Mouse (Mus musculus): ENCODE measurements at regions not wholly inside any gene's neighbourhood (a gene's known extent, or its start where the extent isn't known, plus 50 kb on each side); places are given as distances from the start of the nearest gene placed in this dataset.
"Not testable (repeated sequence)": the region's sequence is repeated elsewhere in the genome, so short reads cannot be mapped to it uniquely, and the experiment has no call there.

DNA sequence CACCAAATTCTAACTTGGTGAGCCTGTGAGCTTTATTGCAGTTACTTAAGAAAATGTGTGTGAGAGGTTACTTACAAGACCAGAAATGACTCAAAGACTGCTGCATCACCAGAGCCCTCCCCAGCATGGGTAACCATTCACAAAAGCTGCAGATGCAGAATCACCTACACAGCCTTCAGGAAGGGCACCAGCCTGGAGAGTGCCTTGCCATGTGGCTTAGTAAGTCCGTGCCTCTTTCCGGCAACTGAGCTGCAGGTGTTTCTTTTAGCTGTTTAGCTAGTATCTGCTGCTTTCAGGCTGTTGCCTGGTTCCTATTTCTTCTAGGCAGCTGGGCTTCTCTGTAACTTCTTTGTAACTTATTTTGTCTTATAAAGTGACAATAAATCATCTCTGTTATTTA is 213.2 kb upstream of the Stxbp6 start:
- no peak overlapping the region for H3K27ac ChIP-seq
- DNase-seq (ENCODE audit: low spot score): no peak
- 61% methylated on average over 2 of the region's 2 CpGs for WGBS

GRCm38 (mm10) chr12:45256309-45256708 is 181.8 kb upstream of the Stxbp6 start:
- H3K9me3 ChIP-seq: no peaks in the 10 kb centered on the region
- no peak overlapping the region for H3K4me3 ChIP-seq
- H3K36me3 ChIP-seq: no peaks in the 10 kb centered on the region
- H3K4me1 ChIP-seq: no peaks in the 10 kb centered on the region
- no peaks in the 10 kb centered on the region for H3K27me3 ChIP-seq (ENCODE audit: insufficient read depth, poor library complexity, severe bottlenecking)
- DNase-seq (ENCODE audit: low spot score): peak; percentile 69
- 86% methylated on average over 5 of the region's 5 CpGs for WGBS
- no peak overlapping the region for H3K27ac ChIP-seq

More for the DNA sequence above, 213.2 kb upstream of the Stxbp6 start:
- no peak overlapping the region for H3K4me3 ChIP-seq
- H3K4me1 ChIP-seq: no peaks in the 10 kb centered on the region
- no peaks in the 10 kb centered on the region for H3K27me3 ChIP-seq (ENCODE audit: insufficient read depth, poor library complexity, severe bottlenecking)
- H3K9me3 ChIP-seq: no peaks in the 10 kb centered on the region
- H3K36me3 ChIP-seq: no peaks in the 10 kb centered on the region

DNA sequence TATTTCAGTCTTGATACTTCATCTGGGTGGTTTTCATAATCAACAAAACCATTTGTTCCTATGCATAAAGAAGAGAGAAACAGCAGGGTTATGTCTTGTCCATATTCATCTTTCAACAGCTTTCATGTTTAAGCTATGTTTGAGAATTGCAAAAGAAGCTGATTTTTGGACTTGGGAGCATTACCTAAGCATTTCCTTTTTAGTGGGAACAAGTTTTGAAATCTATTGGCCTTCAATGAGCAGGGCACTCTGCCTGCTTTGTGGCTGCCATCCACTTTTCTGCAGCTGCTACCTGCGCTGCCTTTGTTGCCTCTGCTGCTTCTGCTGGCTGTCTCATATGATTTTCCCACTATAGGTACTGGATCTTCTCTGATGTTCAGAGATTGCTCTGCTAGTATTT is 136.6 kb upstream of the Stxbp6 start:
- Histone ChIP-seq H3K4me1 (no peaks in the 10 kb centered on the region), H3K4me3 (no peak overlapping the region), H3K9me3 (no peaks in the 10 kb centered on the region), H3K27me3 (ENCODE audit: insufficient read depth, poor library complexity, severe bottlenecking) (no peaks in the 10 kb centered on the region), H3K36me3 (no peaks in the 10 kb centered on the region), H3K27ac (no peak overlapping the region)
- no peak for DNase-seq (ENCODE audit: low spot score)
- 81% methylated on average over 1 of the region's 1 CpGs for WGBS

DNA sequence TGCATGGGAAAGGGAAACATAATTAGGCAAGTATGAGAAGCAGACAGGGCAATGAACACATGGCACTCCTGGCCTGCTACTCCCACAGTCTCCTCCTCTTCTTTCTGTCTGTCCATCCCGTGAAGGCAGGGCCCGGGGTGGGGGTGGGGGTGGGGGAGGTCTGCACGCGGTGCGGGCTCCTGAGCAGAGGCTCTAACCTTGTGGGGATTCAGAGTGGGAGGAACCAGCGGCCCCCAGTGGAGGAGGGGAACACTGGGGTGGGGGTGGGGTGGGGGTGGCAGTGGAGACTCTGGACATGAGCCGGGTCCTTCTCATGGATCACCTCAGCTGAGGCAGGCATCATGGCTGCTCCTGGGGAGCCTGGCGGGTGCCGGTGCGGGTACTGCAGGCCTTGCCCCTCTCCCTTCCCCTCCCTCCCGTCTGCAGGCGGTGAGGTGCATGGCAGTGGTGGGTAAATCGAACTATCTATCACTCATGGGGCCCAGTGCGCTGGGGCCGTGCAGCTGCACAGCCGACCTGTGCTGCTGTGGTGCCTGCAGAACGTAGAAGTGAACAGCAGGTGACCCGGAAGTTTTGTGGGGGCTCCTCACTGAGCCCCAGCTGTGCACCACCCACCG is 120.9 kb upstream of the Stxbp6 start:
- Histone ChIP-seq H3K4me3 (peak overlapping the region; percentile 42), H3K27ac (no peak overlapping the region), H3K9me3 (no peaks in the 10 kb centered on the region), H3K27me3 (ENCODE audit: insufficient read depth, poor library complexity, severe bottlenecking) (no peaks in the 10 kb centered on the region), H3K4me1 (no peaks in the 10 kb centered on the region), H3K36me3 (no peaks in the 10 kb centered on the region)
- DNase-seq (ENCODE audit: low spot score): no peak
- WGBS: 50% methylated on average over 18 of the region's 19 CpGs

DNA sequence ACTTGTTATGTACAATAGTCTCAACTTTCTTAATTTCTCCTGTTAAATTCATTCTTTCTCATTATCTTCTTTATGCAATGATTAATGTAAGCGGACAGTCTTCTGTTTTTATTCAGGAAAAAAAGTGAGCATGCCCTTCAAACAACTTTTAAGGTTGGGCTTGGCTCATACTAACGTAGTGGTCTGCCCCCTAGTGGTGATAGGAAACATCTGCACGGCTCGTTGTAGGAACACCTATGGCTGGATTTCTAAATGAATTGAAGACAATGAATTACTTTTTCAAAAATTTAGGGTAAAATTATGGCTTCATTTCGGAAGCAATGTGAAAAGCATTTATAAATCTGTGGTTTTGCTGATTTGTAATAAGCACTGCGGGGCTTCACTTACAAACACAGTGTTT is 112.6 kb upstream of the Stxbp6 start:
- Histone ChIP-seq H3K27me3 (ENCODE audit: insufficient read depth, poor library complexity, severe bottlenecking) (no peaks in the 10 kb centered on the region), H3K27ac (no peak overlapping the region), H3K4me1 (no peaks in the 10 kb centered on the region), H3K36me3 (no peaks in the 10 kb centered on the region), H3K9me3 (no peaks in the 10 kb centered on the region), H3K4me3 (no peak overlapping the region)
- no peak for DNase-seq (ENCODE audit: low spot score)
- 17% methylated on average over 6 of the region's 6 CpGs for WGBS

GRCm38 (mm10) chr12:45184510-45184909 is 110.0 kb upstream of the Stxbp6 start:
- Histone ChIP-seq H3K27ac (no peak overlapping the region), H3K36me3 (no peaks in the 10 kb centered on the region), H3K27me3 (ENCODE audit: insufficient read depth, poor library complexity, severe bottlenecking) (no peaks in the 10 kb centered on the region), H3K4me3 (no peak overlapping the region), H3K4me1 (no peaks in the 10 kb centered on the region), H3K9me3 (no peaks in the 10 kb centered on the region)
- WGBS: 83% methylated on average over 3 of the region's 3 CpGs
- DNase-seq (ENCODE audit: low spot score): no peak

- H3K4me1 ChIP-seq: no peaks in the 10 kb centered on the region
- H3K27me3 ChIP-seq (ENCODE audit: insufficient read depth, poor library complexity, severe bottlenecking): no peaks in the 10 kb centered on the region
- 66% methylated on average over 3 of the region's 3 CpGs for WGBS
- no peak overlapping the region for H3K4me3 ChIP-seq
- no peak overlapping the region for H3K27ac ChIP-seq
- DNase-seq (ENCODE audit: low spot score): no peak
- H3K9me3 ChIP-seq: no peaks in the 10 kb centered on the region
- H3K36me3 ChIP-seq: no peaks in the 10 kb centered on the region
Measured at GRCm38 (mm10) chr12:45177454-45177853, 102.9 kb upstream of the Stxbp6 start.

- not testable (repeated sequence) for H3K4me1 ChIP-seq; H3K27ac ChIP-seq; H3K27me3 ChIP-seq (ENCODE audit: insufficient read depth, poor library complexity, severe bottlenecking); H3K4me3 ChIP-seq; DNase-seq (ENCODE audit: low spot score); H3K9me3 ChIP-seq; H3K36me3 ChIP-seq
- 79% methylated on average over 2 of the region's 2 CpGs for WGBS
Measured at GRCm38 (mm10) chr12:45175259-45175658, 100.8 kb upstream of the Stxbp6 start.

DNA sequence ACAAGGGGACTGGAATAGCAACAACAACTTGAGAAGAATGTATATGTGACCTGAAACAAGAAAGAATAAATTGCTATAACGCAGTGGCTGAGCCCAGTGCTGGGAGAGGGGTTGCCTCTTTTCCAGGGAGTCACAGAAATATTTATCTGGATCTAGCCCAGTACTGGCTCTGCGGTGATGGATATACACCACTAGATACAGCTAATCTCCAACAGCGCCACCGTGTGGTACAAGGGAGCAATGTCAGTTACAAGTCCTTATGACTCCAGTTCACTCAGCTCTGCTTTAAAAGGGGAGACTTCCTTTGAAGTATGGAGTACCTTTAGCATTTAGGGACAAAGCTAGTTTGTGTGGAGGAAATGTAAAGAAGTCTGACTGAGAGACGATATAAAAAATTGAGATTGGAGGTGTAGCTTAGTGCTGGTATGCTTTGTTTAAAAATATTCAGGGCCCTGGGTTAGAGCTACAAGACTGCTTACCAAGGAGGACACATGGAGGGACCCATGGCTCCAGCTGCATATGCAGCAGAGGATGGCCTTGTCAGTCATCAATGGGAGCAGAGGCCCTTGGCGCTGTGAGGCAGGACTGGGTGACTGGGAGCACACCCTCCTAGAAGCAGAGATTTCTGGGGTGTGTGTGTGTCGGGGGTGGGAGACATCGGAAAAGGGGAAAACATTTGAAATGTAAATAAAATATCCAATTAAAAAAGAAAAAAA is 97.6 kb upstream of the Stxbp6 start:
- no peaks in the 10 kb centered on the region for H3K9me3 ChIP-seq
- H3K27me3 ChIP-seq (ENCODE audit: insufficient read depth, poor library complexity, severe bottlenecking): no peaks in the 10 kb centered on the region
- no peak overlapping the region for H3K27ac ChIP-seq
- H3K4me1 ChIP-seq: no peaks in the 10 kb centered on the region
- H3K4me3 ChIP-seq: no peak overlapping the region
- no peaks in the 10 kb centered on the region for H3K36me3 ChIP-seq
- no peak for DNase-seq (ENCODE audit: low spot score)
- WGBS: 34% methylated on average over 8 of the region's 8 CpGs

GRCm38 (mm10) chr12:45162011-45162410 is 87.5 kb upstream of the Stxbp6 start:
- 74% methylated on average over 4 of the region's 4 CpGs for WGBS
- no peak for DNase-seq (ENCODE audit: low spot score)
- H3K4me3 ChIP-seq: no peak overlapping the region
- H3K27me3 ChIP-seq (ENCODE audit: insufficient read depth, poor library complexity, severe bottlenecking): no peaks in the 10 kb centered on the region
- H3K27ac ChIP-seq: no peak overlapping the region
- no peaks in the 10 kb centered on the region for H3K9me3 ChIP-seq
- H3K36me3 ChIP-seq: no peaks in the 10 kb centered on the region
- H3K4me1 ChIP-seq: no peaks in the 10 kb centered on the region

DNA sequence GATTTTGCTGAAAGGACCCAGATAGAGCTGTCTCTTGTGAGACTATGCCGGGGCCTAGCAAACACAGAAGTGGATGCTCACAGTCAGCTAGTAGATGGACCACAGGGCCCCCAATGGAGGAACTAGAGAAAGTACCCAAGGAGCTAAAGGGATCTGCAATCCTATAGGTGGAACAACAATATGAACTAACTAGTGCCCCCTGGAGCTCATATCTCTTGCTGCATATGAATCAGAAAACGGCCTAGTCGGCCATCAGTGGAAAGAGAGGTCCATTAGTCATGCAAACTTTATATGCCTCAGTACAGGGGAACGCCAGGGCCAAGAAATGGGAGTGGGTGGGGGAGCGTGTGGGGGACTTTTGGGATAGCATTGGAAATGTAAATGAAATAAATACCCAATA is 87.1 kb upstream of the Stxbp6 start:
- H3K27ac ChIP-seq; DNase-seq (ENCODE audit: low spot score); H3K4me3 ChIP-seq; H3K36me3 ChIP-seq; H3K9me3 ChIP-seq; H3K27me3 ChIP-seq (ENCODE audit: insufficient read depth, poor library complexity, severe bottlenecking); H3K4me1 ChIP-seq: not testable (repeated sequence)
- 83% methylated on average over 5 of the region's 5 CpGs for WGBS

- no peak for DNase-seq (ENCODE audit: low spot score)
- Histone ChIP-seq H3K4me1 (no peaks in the 10 kb centered on the region), H3K27ac (no peak overlapping the region), H3K27me3 (ENCODE audit: insufficient read depth, poor library complexity, severe bottlenecking) (no peaks in the 10 kb centered on the region), H3K36me3 (no peaks in the 10 kb centered on the region), H3K9me3 (no peaks in the 10 kb centered on the region), H3K4me3 (no peak overlapping the region)
- WGBS: 78% methylated on average over 3 of the region's 3 CpGs
Measured at GRCm38 (mm10) chr12:45158986-45159385, 84.5 kb upstream of the Stxbp6 start.

DNA sequence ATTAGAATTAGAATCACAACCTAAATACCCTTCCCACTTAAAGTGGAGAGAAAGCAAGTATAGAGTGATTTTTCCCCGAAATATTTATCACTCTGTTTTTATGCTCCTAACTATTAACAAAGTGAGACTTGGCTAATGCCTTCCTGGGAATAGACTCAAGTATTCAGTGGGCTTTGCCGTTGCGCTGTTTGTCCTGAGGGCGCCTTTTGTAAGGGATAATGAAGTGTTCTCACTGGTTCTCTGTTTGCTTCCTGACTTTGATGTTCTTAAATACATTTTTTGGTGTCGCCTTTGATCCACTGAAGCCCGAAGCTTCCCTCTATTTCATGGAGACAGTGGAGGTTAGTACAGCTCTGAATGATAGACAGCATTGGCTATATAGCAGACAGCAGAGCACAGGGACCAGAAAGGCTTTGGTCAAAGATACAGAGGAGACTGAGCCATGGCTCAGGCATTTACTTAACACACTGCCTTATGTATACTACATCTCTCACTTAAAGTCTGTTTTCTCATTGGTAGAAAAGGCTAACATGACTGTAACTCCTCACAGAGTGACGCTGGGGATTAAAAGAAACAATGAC is 63.0 kb upstream of the Stxbp6 start:
- 74% methylated on average over 7 of the region's 7 CpGs for WGBS
- DNase-seq (ENCODE audit: low spot score): no peak
- H3K27ac ChIP-seq: no peak overlapping the region
- H3K4me1 ChIP-seq: no peaks in the 10 kb centered on the region
- no peaks in the 10 kb centered on the region for H3K36me3 ChIP-seq
- no peak overlapping the region for H3K4me3 ChIP-seq
- H3K9me3 ChIP-seq: no peaks in the 10 kb centered on the region
- H3K27me3 ChIP-seq (ENCODE audit: insufficient read depth, poor library complexity, severe bottlenecking): no peaks in the 10 kb centered on the region

Data from heart, embryonic 10.5 days (tissue).